Mouse (Mus musculus): ENCODE results near the gene Padi3.

- TF ChIP-seq CTCF (IDR thresholded peaks at IDR 0.05; ENCODE audit: low read depth, low read length) (no peak), POLR2A (IDR thresholded peaks at IDR 0.05; ENCODE audit: extremely low read depth, insufficient read depth, low read length) (no peak)
These were observed 36.2 kb downstream of the Padi3 start, which contains the start of gene Padi4 for GRCm38 (mm10) chr4:140774025-140774800.
